Mouse (Mus musculus): ENCODE results near the gene Gucy2c. TPM values are rescaled to one million over a fixed set of nuclear protein-coding genes. Genes with fewer than 3 reads are reported as not detected.

Gene Gucy2c
- polyA plus RNA-seq (2014; fragmentation: Illumina TruSeq; extraction: RNeasy Lipid Tissue Mini Kit (QIAGEN cat#74804); ENCODE audit: low read depth, low replicate concordance), result not detected

DNA sequence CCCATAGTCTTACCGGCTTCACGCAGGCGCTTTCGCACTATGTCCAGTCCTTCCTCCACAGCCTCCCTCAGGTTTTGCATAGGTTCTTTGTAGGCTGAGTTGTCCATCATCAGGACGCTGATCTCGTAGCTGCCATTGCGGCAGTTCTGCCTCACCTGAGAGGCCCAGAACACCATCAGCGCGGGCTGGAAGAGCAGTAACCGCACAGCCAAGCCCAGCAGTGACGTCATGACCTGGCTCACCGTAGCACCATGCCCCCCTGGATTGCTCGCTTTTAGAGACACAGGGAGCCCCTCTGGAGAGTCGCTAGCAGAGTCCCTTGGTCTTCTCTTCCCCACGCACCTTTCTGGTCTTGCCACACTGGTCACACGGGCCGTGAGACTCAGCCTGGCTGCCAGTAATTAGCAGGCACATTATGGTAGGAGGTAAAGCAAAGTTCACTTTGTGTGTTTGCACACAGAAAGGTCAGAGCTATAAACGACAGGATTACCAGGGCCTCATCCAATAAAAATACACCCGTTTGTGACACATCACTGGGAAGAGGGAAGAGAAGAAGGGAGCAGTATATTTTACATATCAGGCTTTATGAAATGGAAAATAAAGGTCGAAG is at the start of gene Gucy2c:
Gene Gucy2c, minus strand, starts transcription at position 389 of the 610 bp plus-strand sequence.

DNA sequence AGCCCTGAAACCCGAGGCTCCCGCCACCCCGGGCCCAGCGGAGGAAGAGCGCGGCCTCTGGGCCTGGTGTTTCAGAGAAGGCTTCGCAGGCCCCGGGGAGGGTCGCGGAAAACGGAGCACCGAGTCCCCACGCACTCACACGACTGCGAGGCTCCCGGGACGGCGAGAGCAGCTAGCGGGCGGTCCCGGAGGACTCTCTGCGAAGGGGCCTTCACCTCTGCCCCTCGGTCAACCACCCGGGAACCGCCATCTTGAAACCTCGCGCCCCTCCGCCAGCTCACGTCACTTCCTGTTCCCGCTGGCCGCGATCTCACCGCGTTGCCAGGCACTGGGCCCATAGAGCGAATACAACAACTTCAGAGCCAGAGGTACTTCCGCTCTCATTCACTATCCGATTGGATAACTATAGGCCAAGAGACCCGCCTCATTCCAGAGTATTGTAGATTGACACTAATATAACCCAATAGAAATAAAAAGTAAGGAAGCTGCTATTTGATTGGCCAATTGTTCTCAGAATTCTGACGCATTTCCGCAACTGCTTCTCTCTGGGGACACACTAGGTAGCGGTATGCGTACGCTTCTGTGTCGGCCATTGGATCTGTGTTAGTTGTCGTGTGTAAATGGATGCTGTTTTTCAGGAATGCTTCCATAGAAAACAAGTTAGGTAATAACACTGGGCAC is 46.5 kb upstream of the Gucy2c start, which contains the start of gene Wbp11:
Gene Wbp11, minus strand, starts transcription at position 353 of the 681 bp plus-strand sequence.

DNA sequence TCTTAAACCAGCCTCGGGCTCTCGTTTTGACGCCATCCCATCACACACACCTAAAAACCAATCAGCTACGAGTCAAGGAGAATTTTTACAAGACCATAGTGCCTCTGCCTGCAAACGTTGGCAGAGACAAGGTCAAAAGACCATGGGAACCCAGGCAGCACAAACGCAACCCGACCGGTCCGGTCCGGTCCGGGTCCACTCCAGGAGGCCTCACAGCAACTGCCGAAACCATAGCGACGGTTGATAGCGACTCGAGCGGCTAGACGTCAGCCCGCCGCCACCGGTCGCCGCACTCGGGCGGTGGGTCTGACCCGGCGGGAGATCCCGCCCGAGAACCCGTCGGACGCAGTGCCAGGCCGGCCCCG is 45.9 kb upstream of the Gucy2c start, which contains the start of gene BC049715:
Gene BC049715, plus strand, starts transcription at position 111 of the 365 bp plus-strand sequence.

DNA sequence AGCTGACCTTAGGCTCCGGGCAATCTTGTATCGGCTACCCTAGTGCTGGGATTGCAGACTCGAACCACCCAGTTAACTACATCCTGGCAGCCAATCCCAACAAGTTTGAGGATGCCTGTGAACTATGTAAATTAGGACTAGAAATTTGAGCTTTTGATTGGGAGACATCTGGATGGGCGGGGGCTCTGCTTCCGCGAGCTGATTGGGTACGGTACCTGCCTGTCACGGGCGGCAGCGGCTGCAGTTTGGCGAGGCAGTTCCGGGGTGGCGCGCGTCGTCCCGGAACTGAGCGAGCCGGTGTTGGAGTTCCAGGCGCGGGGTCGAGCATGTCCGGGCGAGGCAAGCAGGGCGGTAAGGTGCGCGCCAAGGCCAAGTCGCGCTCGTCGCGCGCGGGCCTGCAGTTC is 26.5 kb upstream of the Gucy2c start, which contains the start of gene H2afj:
Gene H2afj, plus strand, starts transcription at position 231 of the 404 bp plus-strand sequence.

DNA sequence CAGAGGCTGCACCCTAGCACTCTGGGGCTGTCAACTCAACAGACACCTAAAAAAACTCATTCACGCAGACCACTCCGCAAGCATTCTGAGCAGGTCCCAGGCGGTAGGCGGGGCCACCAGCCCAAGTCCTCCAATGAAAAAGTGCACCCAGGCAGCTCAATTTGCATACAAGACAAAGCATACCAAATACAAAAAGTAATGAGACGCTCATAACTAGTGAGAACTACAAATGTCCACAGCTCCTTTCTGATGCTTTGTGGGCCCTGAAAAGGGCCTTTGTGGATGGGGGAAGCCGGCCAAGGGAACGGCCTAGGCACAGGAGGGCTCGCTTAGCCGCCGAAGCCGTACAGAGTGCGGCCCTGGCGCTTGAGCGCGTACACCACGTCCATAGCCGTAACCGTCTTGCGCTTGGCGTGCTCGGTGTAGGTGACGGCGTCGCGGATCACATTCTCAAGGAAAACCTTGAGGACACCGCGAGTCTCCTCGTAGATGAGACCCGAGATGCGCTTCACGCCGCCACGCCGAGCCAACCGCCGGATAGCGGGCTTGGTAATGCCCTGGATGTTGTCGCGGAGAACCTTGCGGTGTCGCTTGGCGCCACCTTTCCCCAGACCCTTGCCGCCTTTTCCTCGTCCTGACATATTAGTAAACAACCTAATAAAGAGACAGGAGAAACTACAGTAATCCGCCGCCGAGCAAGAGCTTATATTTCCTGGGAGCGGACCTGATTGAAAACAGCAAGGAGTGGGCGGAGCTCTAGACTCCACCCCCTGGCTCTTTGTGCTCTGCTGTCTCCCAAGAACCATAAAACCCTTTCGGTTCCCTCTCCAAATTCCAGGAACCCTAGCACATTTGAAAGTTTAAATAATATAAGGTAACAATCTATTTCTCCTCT is 22.4 kb upstream of the Gucy2c start, which contains the start of gene Hist4h4:
Gene Hist4h4, minus strand, starts transcription at position 677 of the 895 bp plus-strand sequence.

DNA sequence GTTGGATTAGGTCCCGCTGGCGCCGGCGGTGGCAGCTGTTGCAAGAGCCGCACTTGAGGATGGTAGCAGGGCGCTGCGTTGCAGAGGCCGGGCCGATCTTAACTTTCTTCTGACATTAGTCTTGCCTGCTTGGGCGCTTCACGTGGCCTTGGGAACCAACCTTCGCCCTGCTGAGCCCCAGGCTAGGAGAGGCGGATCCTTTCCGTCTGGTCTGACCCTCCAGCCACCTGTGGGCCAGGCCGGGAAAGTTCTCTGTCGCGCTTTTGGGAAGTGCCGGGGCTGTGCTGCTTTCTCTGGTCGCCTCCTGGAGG is 119.9 kb downstream of the Gucy2c start, which contains the start of gene Plbd1:
Gene Plbd1, minus strand, starts transcription at position 223 of the 311 bp plus-strand sequence.

Other genes with a start within 250 kb of the Gucy2c start
- gene Plbd1, start 119.8 kb downstream of the Gucy2c start, polyA plus RNA-seq (2014; fragmentation: Illumina TruSeq; extraction: RNeasy Lipid Tissue Mini Kit (QIAGEN cat#74804); ENCODE audit: low read depth, low replicate concordance), result 16.1 TPM
- 0.20 TPM for gene Hist4h4, start 22.6 kb upstream of the Gucy2c start, polyA plus RNA-seq (2014; fragmentation: Illumina TruSeq; extraction: RNeasy Lipid Tissue Mini Kit (QIAGEN cat#74804); ENCODE audit: low read depth, low replicate concordance)
- gene H2afj, start 26.5 kb upstream of the Gucy2c start, polyA plus RNA-seq (2014; fragmentation: Illumina TruSeq; extraction: RNeasy Lipid Tissue Mini Kit (QIAGEN cat#74804); ENCODE audit: low read depth, low replicate concordance), result 12.7 TPM
- gene BC049715, start 45.9 kb upstream of the Gucy2c start, polyA plus RNA-seq (2014; fragmentation: Illumina TruSeq; extraction: RNeasy Lipid Tissue Mini Kit (QIAGEN cat#74804); ENCODE audit: low read depth, low replicate concordance), result 1.3 TPM
- gene Wbp11, start 46.5 kb upstream of the Gucy2c start, polyA plus RNA-seq (2014; fragmentation: Illumina TruSeq; extraction: RNeasy Lipid Tissue Mini Kit (QIAGEN cat#74804); ENCODE audit: low read depth, low replicate concordance), result 61.6 TPM
- gene Smco3, start 53.7 kb upstream of the Gucy2c start, polyA plus RNA-seq (2014; fragmentation: Illumina TruSeq; extraction: RNeasy Lipid Tissue Mini Kit (QIAGEN cat#74804); ENCODE audit: low read depth, low replicate concordance), result 7.0 TPM
- gene Art4, start 76.0 kb upstream of the Gucy2c start, polyA plus RNA-seq (2014; fragmentation: Illumina TruSeq; extraction: RNeasy Lipid Tissue Mini Kit (QIAGEN cat#74804); ENCODE audit: low read depth, low replicate concordance), result 4.6 TPM
- 112 TPM for gene Mgp, start 94.1 kb upstream of the Gucy2c start, polyA plus RNA-seq (2014; fragmentation: Illumina TruSeq; extraction: RNeasy Lipid Tissue Mini Kit (QIAGEN cat#74804); ENCODE audit: low read depth, low replicate concordance)
- gene Erp27, start 140.4 kb upstream of the Gucy2c start, polyA plus RNA-seq (2014; fragmentation: Illumina TruSeq; extraction: RNeasy Lipid Tissue Mini Kit (QIAGEN cat#74804); ENCODE audit: low read depth, low replicate concordance), result not detected
- not detected for gene Pde6h, start 142.1 kb upstream of the Gucy2c start, polyA plus RNA-seq (2014; fragmentation: Illumina TruSeq; extraction: RNeasy Lipid Tissue Mini Kit (QIAGEN cat#74804); ENCODE audit: low read depth, low replicate concordance)
- gene Arhgdib, start 160.1 kb upstream of the Gucy2c start, polyA plus RNA-seq (2014; fragmentation: Illumina TruSeq; extraction: RNeasy Lipid Tissue Mini Kit (QIAGEN cat#74804); ENCODE audit: low read depth, low replicate concordance), result 15.6 TPM